Mouse (Mus musculus) midbrain, embryonic 15.5 days (tissue): ENCODE measurements around the gene Mphosph9. TPM values are rescaled to one million over a fixed set of nuclear protein-coding genes. Genes with fewer than 3 reads are reported as not detected.
"Not testable (repeated sequence)": the region's sequence is repeated elsewhere in the genome, so short reads cannot be mapped to it uniquely, and the experiment has no call there.

Source experiments
- ATAC-seq: fragments of 200-750 bp; cut with Nextera tagmentation; replicated peaks from 2 replicates; pipeline ENCODE4 v1.8.0; 2017; ENCODE audit warnings: moderate TSS enrichment
- H3K27ac ChIP-seq: fragments of 300-500 bp; sonication (generic); 2 replicates; pipeline ENCODE4 v1.5.1; 2015; ENCODE audit warnings: mild to moderate bottlenecking, inconsistent platforms
- H3K27me3 ChIP-seq: fragments of 300-500 bp; sonication (generic); replicated peaks from 2 replicates; pipeline ENCODE4 v1.6.1; 2015; ENCODE audit warnings: inconsistent platforms
- H3K36me3 ChIP-seq: fragments of 300-500 bp; sonication (generic); replicated peaks from 2 replicates; pipeline ENCODE4 v1.6.1; 2015; ENCODE audit warnings: inconsistent platforms
- H3K4me1 ChIP-seq: fragments of 300-500 bp; sonication (generic); 2 replicates; pipeline ENCODE4 v1.6.1; 2015; ENCODE audit warnings: inconsistent platforms
- H3K4me2 ChIP-seq: fragments of 300-500 bp; sonication (generic); 2 replicates; pipeline ENCODE4 v1.6.1; 2015; ENCODE audit warnings: inconsistent platforms, mild to moderate bottlenecking, moderate library complexity
- H3K4me3 ChIP-seq: fragments of 300-500 bp; sonication (generic); 2 replicates; pipeline ENCODE4 v1.5.1; 2015; ENCODE audit warnings: mild to moderate bottlenecking, inconsistent platforms
- H3K9ac ChIP-seq: fragments of 300-500 bp; sonication (generic); 2 replicates; pipeline ENCODE4 v1.6.1; 2015; ENCODE audit warnings: mild to moderate bottlenecking, inconsistent platforms
- H3K9me3 ChIP-seq: fragments of 300-500 bp; sonication (generic); 2 replicates; pipeline ENCODE4 v1.6.1; 2016; ENCODE audit warnings: inconsistent platforms
- WGBS: fragments of 180-500 bp; shearing (Covaris S2); methylation state at CpG from one replicate; pipeline ENCODE4 v1.1.7; 2015; ENCODE audit warnings: mixed read lengths; 5-methylcytosine and 5-hydroxymethylcytosine counted together
- polyA plus RNA-seq: library from polyadenylated mRNA; unstranded; fragments of >200 nt; fragmentation: Nextera tagmentation; extraction: Ambion mirVana; gene quantifications from 2 replicates; pipeline ENCODE4 v1.2.1, GENCODE M21; 2015

Gene Mphosph9
- polyA plus RNA-seq, 1 experiment from 2014 or later = 14.8 TPM

- Histone ChIP-seq H3K9ac (no peak overlapping the region), H3K4me2 (no peak overlapping the region), H3K9me3 (no peaks in the 10 kb centered on the region), H3K4me3 (no peak overlapping the region), H3K27me3 (no peaks in the 10 kb centered on the region), H3K36me3 (no peaks in the 10 kb centered on the region), H3K4me1 (peaks cover 11% of the 10 kb centered on the region), H3K27ac (no peak overlapping the region)
- whole genome bisulfite sequencing = 87% methylated on average over 8 of the region's 8 CpGs
- no peak for ATAC-seq
Observed at GRCm38 (mm10) chr5:124338791-124339190, 11.0 kb upstream of the Mphosph9 start.

- Histone ChIP-seq H3K9me3 (no peaks in the 10 kb centered on the region), H3K4me2 (no peak overlapping the region), H3K27ac (no peak overlapping the region), H3K36me3 (no peaks in the 10 kb centered on the region), H3K4me3 (no peak overlapping the region), H3K4me1 (peaks cover 16% of the 10 kb centered on the region), H3K27me3 (no peaks in the 10 kb centered on the region), H3K9ac (no peak overlapping the region)
- ATAC-seq = no peak
- WGBS = 52% methylated on average over 9 of the region's 9 CpGs
Observed at GRCm38 (mm10) chr5:124337909-124338308, 10.1 kb upstream of the Mphosph9 start.

- 89% methylated on average over 9 of the region's 9 CpGs for WGBS
- Histone ChIP-seq H3K4me3 (no peak overlapping the region), H3K27ac (no peak overlapping the region), H3K4me2 (no peak overlapping the region), H3K9me3 (no peaks in the 10 kb centered on the region), H3K9ac (no peak overlapping the region), H3K36me3 (no peaks in the 10 kb centered on the region), H3K27me3 (no peaks in the 10 kb centered on the region), H3K4me1 (peaks cover 16% of the 10 kb centered on the region)
- ATAC-seq = no peak
Observed at GRCm38 (mm10) chr5:124337103-124337502, 9.3 kb upstream of the Mphosph9 start.

GRCm38 (mm10) chr5:124334392-124334791, 6.6 kb upstream of the Mphosph9 start:
- H3K36me3 ChIP-seq = no peaks in the 10 kb centered on the region
- WGBS = 35% methylated on average over 6 of the region's 6 CpGs
- H3K27me3 ChIP-seq = no peaks in the 10 kb centered on the region
- peak overlapping the region; percentile 75 for H3K27ac ChIP-seq
- no peak overlapping the region for H3K4me3 ChIP-seq
- peak; percentile 86 for ATAC-seq
- peaks cover 16% of the 10 kb centered on the region for H3K4me1 ChIP-seq
- H3K9ac ChIP-seq = no peak overlapping the region
- no peak overlapping the region for H3K4me2 ChIP-seq
- H3K9me3 ChIP-seq = no peaks in the 10 kb centered on the region

GRCm38 (mm10) chr5:124330086-124330485, 2.3 kb upstream of the Mphosph9 start:
- H3K4me2 ChIP-seq = no peak overlapping the region
- no peaks in the 10 kb centered on the region for H3K9me3 ChIP-seq
- 92% methylated on average over 6 of the region's 6 CpGs for WGBS
- H3K27ac ChIP-seq = no peak overlapping the region
- H3K9ac ChIP-seq = no peak overlapping the region
- no peak overlapping the region for H3K4me3 ChIP-seq
- no peaks in the 10 kb centered on the region for H3K27me3 ChIP-seq
- peaks cover 33% of the 10 kb centered on the region for H3K4me1 ChIP-seq
- ATAC-seq = no peak
- no peaks in the 10 kb centered on the region for H3K36me3 ChIP-seq

- Histone ChIP-seq H3K4me3 (peak overlapping the region; percentile 74), H3K27ac (peak overlapping the region; percentile 97), H3K27me3 (no peaks in the 10 kb centered on the region), H3K36me3 (no peaks in the 10 kb centered on the region), H3K4me2 (peak overlapping the region; percentile 60), H3K9ac (peak overlapping the region; percentile 69), H3K9me3 (no peaks in the 10 kb centered on the region), H3K4me1 (peaks cover 18% of the 10 kb centered on the region)
- 1% methylated on average over 8 of the region's 8 CpGs for WGBS
- no peak for ATAC-seq
Observed at GRCm38 (mm10) chr5:124326829-124327228, 943 bp downstream of the Mphosph9 start.

- Histone ChIP-seq H3K4me2 (no peak overlapping the region), H3K36me3 (peaks cover 30% of the 10 kb centered on the region), H3K9me3 (no peaks in the 10 kb centered on the region), H3K27me3 (no peaks in the 10 kb centered on the region), H3K27ac (no peak overlapping the region), H3K4me1 (no peaks in the 10 kb centered on the region), H3K4me3 (no peak overlapping the region), H3K9ac (no peak overlapping the region)
- WGBS = 89% methylated on average over 7 of the region's 7 CpGs
- no peak for ATAC-seq
Observed at GRCm38 (mm10) chr5:124317648-124318047, 10.1 kb downstream of the Mphosph9 start.

GRCm38 (mm10) chr5:124315941-124316340, 11.8 kb downstream of the Mphosph9 start:
- no peak for ATAC-seq
- peaks cover 41% of the 10 kb centered on the region for H3K36me3 ChIP-seq
- no peak overlapping the region for H3K27ac ChIP-seq
- H3K4me3 ChIP-seq = no peak overlapping the region
- WGBS = 94% methylated on average over 11 of the region's 11 CpGs
- no peak overlapping the region for H3K4me2 ChIP-seq
- H3K9me3 ChIP-seq = no peaks in the 10 kb centered on the region
- H3K9ac ChIP-seq = no peak overlapping the region
- no peaks in the 10 kb centered on the region for H3K27me3 ChIP-seq
- no peaks in the 10 kb centered on the region for H3K4me1 ChIP-seq

- Histone ChIP-seq H3K9ac (no peak overlapping the region), H3K36me3 (peaks cover 41% of the 10 kb centered on the region), H3K4me1 (no peaks in the 10 kb centered on the region), H3K4me2 (no peak overlapping the region), H3K27ac (no peak overlapping the region), H3K27me3 (no peaks in the 10 kb centered on the region), H3K4me3 (no peak overlapping the region), H3K9me3 (no peaks in the 10 kb centered on the region)
- no peak for ATAC-seq
- 90% methylated on average over 9 of the region's 9 CpGs for WGBS
Observed at GRCm38 (mm10) chr5:124315498-124315897, 12.3 kb downstream of the Mphosph9 start.

GRCm38 (mm10) chr5:124310091-124310490, 17.7 kb downstream of the Mphosph9 start:
- no peak for ATAC-seq
- Histone ChIP-seq H3K27ac (no peak overlapping the region), H3K27me3 (no peaks in the 10 kb centered on the region), H3K36me3 (peaks cover 50% of the 10 kb centered on the region), H3K9me3 (no peaks in the 10 kb centered on the region), H3K4me3 (no peak overlapping the region), H3K4me2 (no peak overlapping the region), H3K4me1 (no peaks in the 10 kb centered on the region), H3K9ac (no peak overlapping the region)
- WGBS = 94% methylated on average over 11 of the region's 11 CpGs

GRCm38 (mm10) chr5:124309155-124309554, 18.6 kb downstream of the Mphosph9 start:
- Histone ChIP-seq H3K4me1 (no peaks in the 10 kb centered on the region), H3K9ac (no peak overlapping the region), H3K27me3 (no peaks in the 10 kb centered on the region), H3K27ac (no peak overlapping the region), H3K9me3 (no peaks in the 10 kb centered on the region), H3K4me3 (no peak overlapping the region), H3K4me2 (no peak overlapping the region), H3K36me3 (peaks cover 42% of the 10 kb centered on the region)
- WGBS = 71% methylated on average over 10 of the region's 10 CpGs
- ATAC-seq = no peak

GRCm38 (mm10) chr5:124302853-124303252, 24.9 kb downstream of the Mphosph9 start:
- not testable (repeated sequence) for H3K27me3 ChIP-seq, H3K9ac ChIP-seq, H3K27ac ChIP-seq, H3K4me3 ChIP-seq, H3K9me3 ChIP-seq, H3K4me1 ChIP-seq, ATAC-seq, H3K4me2 ChIP-seq
- 97% methylated on average over 6 of the region's 6 CpGs for WGBS
- peaks cover 30% of the 10 kb centered on the region for H3K36me3 ChIP-seq

GRCm38 (mm10) chr5:124300132-124300531, 27.6 kb downstream of the Mphosph9 start:
- Histone ChIP-seq H3K36me3 (peaks cover 21% of the 10 kb centered on the region), H3K4me2 (no peak overlapping the region), H3K4me3 (no peak overlapping the region), H3K9me3 (no peaks in the 10 kb centered on the region), H3K27me3 (no peaks in the 10 kb centered on the region), H3K9ac (no peak overlapping the region), H3K27ac (no peak overlapping the region), H3K4me1 (no peaks in the 10 kb centered on the region)
- no peak for ATAC-seq
- WGBS = 80% methylated on average over 4 of the region's 4 CpGs
